Mouse (Mus musculus) liver, embryonic 14.5 days (tissue): ENCODE data around the gene Hadha. TPM values are rescaled to one million over a fixed set of nuclear protein-coding genes. Genes with fewer than 3 reads are reported as not detected.

Source experiments
- ATAC-seq: fragments of 200-750 bp; cut with Nextera tagmentation; 2 replicates; pipeline ENCODE4 v1.8.0; 2017; ENCODE audit warnings: moderate number of reproducible peaks, mild to moderate bottlenecking, moderate library complexity; ENCODE audit not compliant: insufficient read depth
- DNase-seq, 3 experiments: peaks; one replicate each; pipeline ENCODE4 v3.0.0-alpha.2; 2012 to 2013; ENCODE audit warnings: low read depth in 3 of 3, low spot score in 3 of 3
- H3K27ac ChIP-seq: fragments of 300-500 bp; sonication (generic); 2 replicates; pipeline ENCODE4 v1.5.1; 2014; ENCODE audit warnings: moderate library complexity, mild to moderate bottlenecking, control low read depth, inconsistent platforms
- H3K27me3 ChIP-seq: fragments of 300-500 bp; sonication (generic); 2 replicates; pipeline ENCODE4 v1.6.1; 2014; ENCODE audit warnings: mild to moderate bottlenecking, low read length, moderate library complexity; ENCODE audit not compliant: control insufficient read depth, insufficient read depth
- H3K36me3 ChIP-seq: fragments of 300-500 bp; sonication (generic); replicated peaks from 2 replicates; pipeline ENCODE4 v1.6.1; 2014; ENCODE audit warnings: low read depth; ENCODE audit not compliant: control insufficient read depth, insufficient read depth
- H3K4me1 ChIP-seq, 2 experiments: fragments of 200-500 bp in 1 of 2; fragments of 300-500 bp in 1 of 2; sonication (generic) in 1 of 2; replicated peaks; 2 replicates each; pipeline ENCODE4 v1.6.1; 2012 to 2014; ENCODE audit warnings: antibody characterized with exemption in 1 of 2, inconsistent platforms in 1 of 2, low read length in 1 of 2; ENCODE audit not compliant: control insufficient read depth in 2 of 2, insufficient read depth in 2 of 2
- H3K4me2 ChIP-seq: fragments of 300-500 bp; sonication (generic); 2 replicates; pipeline ENCODE4 v1.6.1; 2014; ENCODE audit warnings: low read depth, mild to moderate bottlenecking, control low read depth, moderate library complexity
- H3K4me3 ChIP-seq, 2 experiments: fragments of 200-500 bp in 1 of 2; fragments of 300-500 bp in 1 of 2; sonication (generic) in 1 of 2; 2 replicates each; pipeline ENCODE4 v1.5.1; 2012 to 2014; ENCODE audit warnings: low read depth in 2 of 2, low read length in 2 of 2, mild to moderate bottlenecking in 2 of 2, control low read depth in 1 of 2, inconsistent platforms in 1 of 2, moderate library complexity in 1 of 2; ENCODE audit not compliant: insufficient read depth in 1 of 2
- H3K9ac ChIP-seq: fragments of 300-500 bp; sonication (generic); replicated peaks from 2 replicates; pipeline ENCODE4 v1.6.1; 2014; ENCODE audit warnings: mild to moderate bottlenecking, control low read depth, moderate library complexity
- H3K9me3 ChIP-seq: fragments of 300-500 bp; sonication (generic); 2 replicates; pipeline ENCODE4 v1.6.1; 2016; ENCODE audit warnings: low read length, mixed read lengths; ENCODE audit not compliant: control insufficient read depth
- CTCF ChIP-seq: IDR thresholded peaks from 2 replicates; pipeline ENCODE4 v1.5.1; 2016; ENCODE audit warnings: antibody characterized with exemption, low read depth, control low read depth
- EP300 ChIP-seq: IDR thresholded peaks from 2 replicates; pipeline ENCODE4 v1.6.1; 2016; ENCODE audit warnings: antibody characterized with exemption, low read depth
- WGBS: fragments of 180-500 bp; shearing (Covaris S2); extraction: QIAGEN DNeasy Blood & Tissue Kit; methylation state at CpG from one replicate; pipeline ENCODE4 v1.1.7; 2014; ENCODE audit not compliant: insufficient replicate concordance; 5-methylcytosine and 5-hydroxymethylcytosine counted together
- polyA plus RNA-seq, 2 experiments: library from polyadenylated mRNA; depleted of rRNA in 1 of 2; stranded (reverse) in 1 of 2; unstranded in 1 of 2; fragments of >200 nt; fragmentation: Nextera tagmentation in 1 of 2; extraction: Ambion mirVana in 1 of 2; gene quantifications; 2 replicates each; pipeline versions ENCODE4 v1.2.1 to v1.2.3; 2012 to 2014

Gene Hadha
- polyA plus RNA-seq, 2 experiments: 40.0 to 73.9 TPM

DNA sequence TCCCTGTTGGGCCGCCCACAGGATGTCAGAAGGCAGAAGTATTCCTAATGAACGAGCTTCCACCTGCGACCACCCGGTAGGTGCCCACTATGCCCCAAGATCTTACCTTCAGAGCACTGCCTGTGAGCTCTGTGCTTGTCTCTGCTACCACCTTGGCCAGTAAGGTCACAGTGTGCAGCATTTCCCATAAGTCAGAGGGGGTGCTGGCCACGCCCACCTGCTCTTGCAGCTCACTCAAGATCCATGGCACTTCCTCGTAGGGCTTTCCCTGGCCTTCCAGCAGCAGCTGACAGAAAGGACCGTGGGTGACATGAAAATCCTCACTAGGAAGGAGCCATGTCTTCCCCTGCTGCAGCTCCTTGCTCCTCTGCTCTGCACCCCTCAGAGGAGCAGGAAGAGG lies 43.3 kb upstream of the Hadha start:
- no peaks in the 10 kb centered on the region for H3K9me3 ChIP-seq
- WGBS: 20% methylated on average over 7 of the region's 7 CpGs
- ATAC-seq: no peak

DNA sequence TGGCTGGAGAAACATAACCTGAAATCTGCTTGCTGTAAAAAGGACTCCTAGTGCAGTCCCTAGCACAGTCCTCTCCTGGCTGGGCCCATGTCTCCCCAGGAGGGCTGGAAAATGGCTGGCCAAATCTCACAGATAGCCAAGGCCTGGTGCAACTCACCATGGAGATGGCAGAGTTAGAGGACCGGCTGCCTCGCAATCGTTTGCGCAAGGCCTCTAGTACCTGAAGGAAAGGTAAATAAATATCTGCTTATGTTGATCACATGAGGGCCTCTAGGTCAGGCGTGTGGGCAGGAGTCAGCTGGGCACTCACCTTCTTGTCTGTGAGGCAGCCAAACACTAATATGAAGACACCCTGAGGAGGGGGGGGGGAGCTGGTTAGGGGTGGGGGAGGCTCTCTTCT lies 40.4 kb upstream of the Hadha start:
- Histone ChIP-seq H3K9me3 (no peaks in the 10 kb centered on the region), H3K9ac (no peak overlapping the region), H3K27ac (no peak overlapping the region), H3K27me3 (no peaks in the 10 kb centered on the region), H3K4me3 (no peak overlapping the region), H3K4me2 (no peak overlapping the region), H3K36me3 (no peaks in the 10 kb centered on the region), H3K4me1 (0 out of 4 replicates have a peak, but pooled peaks cover 0 to 3% of the 10 kb centered on the region in 2 experiments)
- WGBS: 70% methylated on average over 5 of the region's 5 CpGs
- no peak for TF ChIP-seq CTCF
- TF ChIP-seq EP300: no peak
- ATAC-seq (no peak), DNase-seq (no peak)

More for the DNA sequence above, 43.3 kb upstream of the Hadha start:
- Histone ChIP-seq H3K36me3 (no peaks in the 10 kb centered on the region), H3K27ac (no peak overlapping the region), H3K9ac (no peak overlapping the region), H3K4me1 (0 out of 4 replicates have a peak, but pooled peaks cover 0 to 5% of the 10 kb centered on the region in 2 experiments), H3K4me2 (no peak overlapping the region), H3K4me3 (no peak overlapping the region), H3K27me3 (no peaks in the 10 kb centered on the region)
- TF ChIP-seq EP300: no peak
- TF ChIP-seq CTCF: no peak
- DNase-seq: no peak

DNA sequence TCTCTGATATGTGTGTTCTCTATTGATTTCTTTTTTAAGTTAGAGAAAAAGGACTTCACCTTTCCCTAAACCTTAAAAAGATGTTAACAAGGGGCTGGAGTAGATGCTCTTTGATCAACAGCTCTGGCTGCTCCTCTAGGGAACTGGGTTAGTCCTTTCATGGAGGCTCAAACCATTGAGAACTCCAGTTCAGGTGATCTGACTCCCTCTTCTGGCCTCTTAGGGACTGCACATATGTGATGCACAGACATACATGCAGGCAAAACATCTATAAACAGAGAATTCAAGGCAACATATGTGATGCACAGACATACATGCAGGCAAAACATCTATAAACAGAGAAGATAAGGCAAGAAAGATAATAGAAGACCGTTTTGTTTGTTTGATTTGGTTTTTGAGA lies 37.5 kb upstream of the Hadha start:
- Histone ChIP-seq H3K27me3 (no peaks in the 10 kb centered on the region), H3K27ac (no peak overlapping the region), H3K9ac (no peak overlapping the region), H3K36me3 (no peaks in the 10 kb centered on the region; the same call in 1 of the 2 replicates), H3K4me1 (peaks cover 0 to 2% of the 10 kb centered on the region in 2 experiments; a peak in 1 of 4 replicates), H3K4me2 (no peak overlapping the region), H3K4me3 (no peak overlapping the region), H3K9me3 (no peaks in the 10 kb centered on the region)
- DNase-seq (no peak), ATAC-seq (no peak)
- WGBS: 56% methylated on average over 1 of the region's 1 CpGs
- TF ChIP-seq EP300 (no peak), CTCF (peak; percentile 14; the same call in 1 of the 2 replicates)

DNA sequence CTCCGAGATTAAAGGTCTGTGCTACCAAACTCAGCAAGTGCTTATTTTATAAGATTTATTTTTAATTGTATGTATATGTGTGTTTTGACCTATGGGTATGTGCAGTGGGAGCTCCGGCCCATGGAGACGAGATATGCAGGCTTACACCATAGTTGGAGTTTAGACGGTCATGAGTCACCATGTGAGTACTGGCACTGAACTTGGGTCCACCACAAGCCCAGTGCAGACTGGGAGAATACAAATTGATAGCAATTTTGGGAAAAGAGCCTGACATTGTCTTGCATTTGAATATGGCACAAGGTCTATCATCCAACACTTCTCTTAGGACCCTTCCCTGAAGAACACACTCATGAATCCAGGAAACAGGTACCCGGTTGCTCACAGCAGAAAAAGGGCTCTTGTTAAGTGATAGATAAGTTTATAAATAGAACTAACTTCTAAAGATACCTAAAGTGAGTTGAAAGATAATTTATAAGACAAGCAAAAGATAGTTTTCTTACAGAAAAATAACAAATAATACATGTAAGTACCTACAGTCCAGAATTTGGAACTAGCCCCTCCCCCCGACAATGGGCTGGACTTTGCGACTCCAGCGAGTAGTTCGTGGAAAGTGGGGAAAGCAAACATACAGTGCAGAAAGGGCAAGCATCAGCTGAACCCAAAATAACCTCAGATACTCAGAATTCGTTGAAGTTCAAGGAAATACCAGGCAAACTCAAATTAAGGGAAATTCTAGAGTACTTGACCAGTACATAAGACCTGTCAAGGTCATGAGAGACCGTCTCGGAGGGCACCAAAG lies 32.9 kb upstream of the Hadha start:
- H3K27me3 ChIP-seq: no peaks in the 10 kb centered on the region
- H3K4me2 ChIP-seq: no peak overlapping the region
- no peaks in the 10 kb centered on the region; a peak in 1 of 4 replicates for H3K4me1 ChIP-seq
- H3K36me3 ChIP-seq: peaks cover 6% of the 10 kb centered on the region
- ATAC-seq (peak; percentile 63), DNase-seq (peak in 1 of 3 experiments; percentile 20)
- TF ChIP-seq EP300 (0 out of 2 replicates have a peak, but pooled peaks have one; percentile 9), CTCF (no peak)
- 80% methylated on average over 12 of the region's 12 CpGs for WGBS
- H3K4me3 ChIP-seq: no peak overlapping the region
- no peaks in the 10 kb centered on the region for H3K9me3 ChIP-seq
- H3K27ac ChIP-seq: no peak overlapping the region
- no peak overlapping the region for H3K9ac ChIP-seq

DNA sequence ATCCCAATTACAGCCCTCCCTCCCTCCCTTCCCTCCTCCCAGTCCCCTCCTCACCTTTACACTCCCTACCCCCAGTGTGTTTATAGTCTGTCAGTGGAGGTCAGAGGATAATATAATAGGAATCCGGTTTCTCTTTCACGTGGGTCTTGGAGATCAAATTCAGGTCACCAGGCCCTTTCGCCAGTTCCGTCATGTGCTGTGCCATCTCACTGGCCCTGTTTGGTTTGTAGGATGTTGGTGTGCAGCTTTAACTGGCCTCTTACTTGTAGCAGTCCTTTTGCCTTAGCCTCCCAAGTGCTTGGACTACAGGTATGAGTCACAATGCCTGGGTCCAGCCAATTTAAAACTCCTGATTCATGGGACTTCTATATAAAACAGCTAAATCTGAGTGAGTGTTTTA lies 20.8 kb upstream of the Hadha start:
- H3K4me1 ChIP-seq: no peaks in the 10 kb centered on the region
- H3K9ac ChIP-seq: no peak overlapping the region
- DNase-seq (no peak), ATAC-seq (no peak)
- no peak overlapping the region for H3K27ac ChIP-seq
- no peak overlapping the region for H3K4me2 ChIP-seq
- no peak for TF ChIP-seq CTCF
- TF ChIP-seq EP300: no peak
- H3K4me3 ChIP-seq: no peak overlapping the region
- H3K27me3 ChIP-seq: no peaks in the 10 kb centered on the region
- peaks cover 47% of the 10 kb centered on the region for H3K36me3 ChIP-seq
- WGBS: 87% methylated on average over 4 of the region's 4 CpGs
- H3K9me3 ChIP-seq: no peaks in the 10 kb centered on the region
